Mouse (Mus musculus) limb, embryonic 15.5 days (tissue): ENCODE data around the gene Dnajb4. TPM values are rescaled to one million over a fixed set of nuclear protein-coding genes. Genes with fewer than 3 reads are reported as not detected.
"Not testable (repeated sequence)": the region's sequence is repeated elsewhere in the genome, so short reads cannot be mapped to it uniquely, and the experiment has no call there.

Source experiments
- ATAC-seq: fragments of 200-750 bp; cut with Nextera tagmentation; 2 replicates; pipeline ENCODE4 v1.8.0; 2017; ENCODE audit warnings: low read depth, moderate TSS enrichment; ENCODE audit not compliant: insufficient number of reproducible peaks, low FRiP score, low TSS enrichment
- H3K27ac ChIP-seq: fragments of 300-500 bp; sonication (generic); 2 replicates; pipeline ENCODE4 v1.5.1; 2015; ENCODE audit warnings: moderate library complexity, mild to moderate bottlenecking, inconsistent platforms
- H3K27me3 ChIP-seq: fragments of 300-500 bp; sonication (generic); 2 replicates; pipeline ENCODE4 v1.6.1; 2015; ENCODE audit warnings: inconsistent platforms
- H3K36me3 ChIP-seq: fragments of 300-500 bp; sonication (generic); 2 replicates; pipeline ENCODE4 v1.6.1; 2015; ENCODE audit warnings: inconsistent platforms
- H3K4me1 ChIP-seq: fragments of 300-500 bp; sonication (generic); 2 replicates; pipeline ENCODE4 v1.6.1; 2015; ENCODE audit warnings: inconsistent platforms
- H3K4me2 ChIP-seq: fragments of 300-500 bp; sonication (generic); 2 replicates; pipeline ENCODE4 v1.6.1; 2015; ENCODE audit warnings: mild to moderate bottlenecking, inconsistent platforms
- H3K4me3 ChIP-seq: fragments of 300-500 bp; sonication (generic); 2 replicates; pipeline ENCODE4 v1.5.1; 2015; ENCODE audit warnings: mild to moderate bottlenecking, inconsistent platforms
- H3K9ac ChIP-seq: fragments of 300-500 bp; sonication (generic); 2 replicates; pipeline ENCODE4 v1.6.1; 2015; ENCODE audit warnings: inconsistent platforms
- H3K9me3 ChIP-seq: fragments of 300-500 bp; sonication (generic); 2 replicates; pipeline ENCODE4 v1.6.1; 2016; ENCODE audit warnings: inconsistent platforms
- WGBS: fragments of 180-500 bp; shearing (Covaris S2); methylation state at CpG from one replicate; pipeline ENCODE4 v1.1.7; 2015; 5-methylcytosine and 5-hydroxymethylcytosine counted together
- polyA plus RNA-seq: library from polyadenylated mRNA; unstranded; fragments of >200 nt; fragmentation: Nextera tagmentation; extraction: Ambion mirVana; gene quantifications from 2 replicates; pipeline ENCODE4 v1.2.1, GENCODE M21; 2015

Dnajb4 gene
- polyA plus RNA-seq, 1 experiment from 2014 or later: 39.3 TPM

DNA sequence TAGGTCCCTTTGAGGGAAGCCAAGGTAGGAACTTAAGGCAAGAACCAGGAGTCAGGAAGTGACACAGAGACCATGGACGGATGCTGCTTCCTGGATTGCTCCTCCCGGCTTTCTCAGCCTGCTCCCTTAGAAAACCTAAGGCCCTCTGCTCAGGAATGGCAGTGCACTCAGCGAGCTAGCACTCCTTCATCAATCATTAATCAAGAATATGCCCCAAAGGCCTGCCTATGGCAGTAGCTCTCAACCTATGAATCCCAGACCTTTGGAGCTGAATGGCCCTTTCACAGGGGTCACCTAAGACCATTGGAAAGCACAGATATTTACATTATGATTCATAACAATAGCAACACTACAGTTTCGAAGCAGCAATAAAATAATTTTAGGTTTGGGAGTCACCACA, 79.1 kb downstream of the Dnajb4 start:
- 79% methylated on average over 4 of the region's 4 CpGs for WGBS
- Histone ChIP-seq H3K36me3 (no peaks in the 10 kb centered on the region), H3K4me2 (no peak overlapping the region), H3K27me3 (no peaks in the 10 kb centered on the region), H3K9me3 (no peaks in the 10 kb centered on the region), H3K4me3 (no peak overlapping the region), H3K4me1 (no peaks in the 10 kb centered on the region), H3K9ac (no peak overlapping the region), H3K27ac (no peak overlapping the region)
- no peak for ATAC-seq

GRCm38 (mm10) chr3:152129426-152129825, 80.7 kb downstream of the Dnajb4 start:
- H3K27ac ChIP-seq, H3K9me3 ChIP-seq, H3K36me3 ChIP-seq, H3K4me3 ChIP-seq, H3K9ac ChIP-seq, ATAC-seq, H3K4me2 ChIP-seq, H3K4me1 ChIP-seq, H3K27me3 ChIP-seq: not testable (repeated sequence)
- 89% methylated on average over 4 of the region's 4 CpGs for WGBS

DNA sequence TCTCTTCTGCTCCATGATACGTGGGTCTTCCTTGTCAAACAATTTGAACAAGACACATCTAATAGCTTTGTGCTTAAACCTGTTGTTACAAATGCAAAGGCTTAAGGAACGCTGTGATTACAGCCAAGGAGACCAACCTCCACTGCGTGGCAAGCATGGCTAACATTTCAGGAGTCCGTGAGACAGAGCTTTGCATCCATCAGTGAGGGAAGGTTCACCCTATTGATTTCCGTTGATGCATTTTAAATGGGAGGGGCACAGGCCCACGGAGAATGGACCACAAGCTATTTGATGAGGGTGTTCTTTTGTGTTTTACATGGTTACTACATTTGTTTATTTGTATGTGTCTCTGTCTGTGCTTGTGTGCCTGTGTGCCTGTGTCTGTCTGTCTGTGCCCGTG, 81.5 kb downstream of the Dnajb4 start:
- no peak for ATAC-seq
- Histone ChIP-seq H3K27me3 (no peaks in the 10 kb centered on the region), H3K36me3 (no peaks in the 10 kb centered on the region), H3K4me3 (no peak overlapping the region), H3K9ac (no peak overlapping the region), H3K4me1 (no peaks in the 10 kb centered on the region), H3K9me3 (no peaks in the 10 kb centered on the region), H3K27ac (no peak overlapping the region), H3K4me2 (no peak overlapping the region)
- 81% methylated on average over 7 of the region's 7 CpGs for WGBS

Other genes starting within 250 kb of the Dnajb4 start
- 8.5 and 9.1 TPM in 2 replicates for gene Gipc2, start 44.1 kb downstream of the Dnajb4 start, polyA plus RNA-seq
- 192 and 209 TPM in 2 replicates for gene Fubp1, start 120 bp upstream of the Dnajb4 start, polyA plus RNA-seq
- 28.5 and 41.5 TPM in 2 replicates for gene Nexn, start 56.0 kb upstream of the Dnajb4 start, polyA plus RNA-seq
- gene Miga1, start 130.1 kb upstream of the Dnajb4 start, polyA plus RNA-seq: 13.3 and 16.2 TPM in 2 replicates
- gene Usp33, start 136.2 kb upstream of the Dnajb4 start, polyA plus RNA-seq: 44.9 and 45.2 TPM in 2 replicates
- gene Zzz3, start 185.2 kb upstream of the Dnajb4 start, polyA plus RNA-seq: 40.6 and 41.4 TPM in 2 replicates